Mouse (Mus musculus): ENCODE data around the gene Nit1.

Nit1 gene

GRCm38 (mm10) chr1:171345225-171346094, at the start of gene Nit1, which contains the start of gene Pfdn2:
Gene Nit1, minus strand, starts transcription at chr1:171345646.
Gene Pfdn2, plus strand, starts transcription at chr1:171345670.
- DNase-seq (ENCODE audit: low spot score): peak; percentile 75

- DNase-seq (ENCODE audit: low spot score): no peak
Measured at GRCm38 (mm10) chr1:171390101-171390500, 44.7 kb upstream of the Nit1 start.

- no peak for DNase-seq (ENCODE audit: low spot score)
Measured at GRCm38 (mm10) chr1:171388376-171389102, 43.1 kb upstream of the Nit1 start, which contains the start of gene Arhgap30. Gene Arhgap30, plus strand, starts transcription at chr1:171388954.

GRCm38 (mm10) chr1:171387099-171387498, 41.7 kb upstream of the Nit1 start:
- no peak for DNase-seq (ENCODE audit: low spot score)

GRCm38 (mm10) chr1:171385171-171385570, 39.7 kb upstream of the Nit1 start:
- DNase-seq (ENCODE audit: low spot score): no peak

GRCm38 (mm10) chr1:171384361-171384760, 38.9 kb upstream of the Nit1 start:
- no peak for DNase-seq (ENCODE audit: low spot score)

- DNase-seq (ENCODE audit: low spot score): no peak
Measured at GRCm38 (mm10) chr1:171382096-171382620, 36.7 kb upstream of the Nit1 start.

GRCm38 (mm10) chr1:171379935-171380599, 34.6 kb upstream of the Nit1 start:
- DNase-seq (ENCODE audit: low spot score): no peak

GRCm38 (mm10) chr1:171378298-171378697, 32.9 kb upstream of the Nit1 start:
- DNase-seq (ENCODE audit: low spot score): no peak

GRCm38 (mm10) chr1:171375646-171376097, 30.2 kb upstream of the Nit1 start:
- peak; percentile 64 for DNase-seq (ENCODE audit: low spot score)

- no peak for DNase-seq (ENCODE audit: low spot score)
Measured at GRCm38 (mm10) chr1:171373946-171374345, 28.5 kb upstream of the Nit1 start.

- no peak for DNase-seq (ENCODE audit: low spot score)
Measured at GRCm38 (mm10) chr1:171372880-171373279, 27.4 kb upstream of the Nit1 start.

GRCm38 (mm10) chr1:171369845-171370556, 24.6 kb upstream of the Nit1 start, which contains the start of gene Nectin4:
Gene Nectin4, plus strand, starts transcription at chr1:171370099.
- peak; percentile 40 for DNase-seq (ENCODE audit: low spot score)

- no peak for DNase-seq (ENCODE audit: low spot score)
Measured at GRCm38 (mm10) chr1:171365934-171366333, 20.5 kb upstream of the Nit1 start.

- DNase-seq (ENCODE audit: low spot score): no peak
Measured at GRCm38 (mm10) chr1:171361106-171362103, 16.0 kb upstream of the Nit1 start.

GRCm38 (mm10) chr1:171360656-171361055, 15.2 kb upstream of the Nit1 start, which contains the start of gene Klhdc9:
Gene Klhdc9, minus strand, starts transcription at chr1:171360798.
- peak; percentile 69 for DNase-seq (ENCODE audit: low spot score)

- DNase-seq (ENCODE audit: low spot score): no peak
Measured at GRCm38 (mm10) chr1:171360253-171360652, 14.8 kb upstream of the Nit1 start.

GRCm38 (mm10) chr1:171358421-171358820, 13.0 kb upstream of the Nit1 start:
- DNase-seq (ENCODE audit: low spot score): no peak

GRCm38 (mm10) chr1:171356814-171357213, 11.4 kb upstream of the Nit1 start:
- DNase-seq (ENCODE audit: low spot score): no peak

- no peak for DNase-seq (ENCODE audit: low spot score)
Measured at GRCm38 (mm10) chr1:171355812-171356340, 10.4 kb upstream of the Nit1 start.
